Mouse (Mus musculus): ENCODE measurements at regions not wholly inside any gene's neighbourhood (a gene's known extent, or its start where the extent isn't known, plus 50 kb on each side); places are given as distances from the start of the nearest gene placed in this dataset.

DNA sequence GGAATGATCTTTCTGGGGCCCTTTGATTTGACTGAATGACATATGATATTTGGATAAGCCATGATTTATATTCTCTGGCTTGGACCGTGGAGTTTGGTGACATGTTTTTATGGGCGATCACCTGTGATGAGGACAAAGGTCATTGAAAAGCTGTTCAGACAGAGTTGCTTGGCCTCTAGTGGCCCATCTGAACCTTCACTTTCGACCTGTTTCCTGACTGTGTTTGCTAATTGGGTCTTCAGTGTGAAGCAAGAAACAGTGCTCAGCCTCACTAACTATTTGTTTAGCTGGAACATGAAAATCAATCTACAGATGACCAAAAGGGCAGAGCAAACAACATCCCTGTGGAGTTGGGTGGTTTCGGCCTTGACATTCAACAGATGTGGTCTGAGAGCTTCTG lies 357.8 kb downstream of the Stim2 start:
- TF ChIP-seq CTCF (IDR thresholded peaks at IDR 0.05; ENCODE audit: low read depth, low read length): no peak
- TF ChIP-seq POLR2A (IDR thresholded peaks at IDR 0.05; ENCODE audit: extremely low read depth, insufficient read depth, low read length): no peak
